Mouse (Mus musculus) cerebellum, adult 9-11 months (tissue): Measurements from ENCODE around the gene Grik3.

Experiments used
- DNase-seq: peaks from one replicate; pipeline ENCODE4 v3.0.0; 2022

The Grik3 gene

GRCm38 (mm10) chr4:125656031-125656430 lies 165.5 kb downstream of the Grik3 start:
- DNase-seq: no peak

DNA sequence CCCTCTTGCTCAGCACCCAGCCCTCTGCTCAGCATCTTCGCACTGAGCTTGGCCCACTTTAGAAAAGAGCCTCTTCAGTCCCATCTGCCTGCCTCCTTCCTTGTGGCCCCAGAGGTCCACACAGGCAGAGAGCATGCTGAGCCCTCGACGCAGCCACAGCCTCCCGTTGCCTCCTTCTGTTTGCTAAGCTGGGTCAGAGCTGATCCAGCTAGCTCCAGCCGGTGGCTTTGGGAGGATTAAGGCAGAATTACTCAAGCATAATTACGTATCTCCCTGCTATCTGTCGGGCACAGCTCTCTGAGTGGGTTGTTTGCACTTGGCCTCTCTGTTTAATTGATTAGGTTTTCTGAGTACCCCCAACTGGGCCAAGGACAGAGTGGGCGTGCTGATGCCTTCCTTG lies 167.9 kb downstream of the Grik3 start:
- no peak for DNase-seq

GRCm38 (mm10) chr4:125661982-125662381 lies 171.5 kb downstream of the Grik3 start:
- no peak for DNase-seq

GRCm38 (mm10) chr4:125663262-125663661 lies 172.8 kb downstream of the Grik3 start:
- DNase-seq: no peak

- DNase-seq: no peak
Measured at GRCm38 (mm10) chr4:125665955-125666354, 175.5 kb downstream of the Grik3 start.

DNA sequence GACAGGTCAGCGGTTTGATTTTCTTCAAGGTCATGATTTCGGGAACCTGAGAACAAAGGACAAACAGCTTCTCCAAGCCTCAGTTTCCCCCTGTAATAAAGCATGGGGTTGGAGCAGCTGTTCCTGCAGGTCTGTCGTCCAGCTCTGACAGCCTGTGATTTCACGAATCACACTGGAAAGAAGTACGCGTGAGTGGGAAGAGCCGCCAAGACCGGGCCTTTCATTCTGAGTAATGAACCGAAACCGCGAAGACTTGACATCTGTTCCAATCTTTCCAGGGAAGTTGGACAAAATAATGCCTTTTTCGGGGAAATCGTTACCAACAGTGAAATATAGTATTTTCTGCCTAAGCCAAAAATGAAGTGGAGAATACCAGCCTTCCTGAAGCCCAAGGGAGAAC lies 191.5 kb downstream of the Grik3 start:
- no peak for DNase-seq

- no peak for DNase-seq
Measured at GRCm38 (mm10) chr4:125687078-125687477, 196.6 kb downstream of the Grik3 start.

DNA sequence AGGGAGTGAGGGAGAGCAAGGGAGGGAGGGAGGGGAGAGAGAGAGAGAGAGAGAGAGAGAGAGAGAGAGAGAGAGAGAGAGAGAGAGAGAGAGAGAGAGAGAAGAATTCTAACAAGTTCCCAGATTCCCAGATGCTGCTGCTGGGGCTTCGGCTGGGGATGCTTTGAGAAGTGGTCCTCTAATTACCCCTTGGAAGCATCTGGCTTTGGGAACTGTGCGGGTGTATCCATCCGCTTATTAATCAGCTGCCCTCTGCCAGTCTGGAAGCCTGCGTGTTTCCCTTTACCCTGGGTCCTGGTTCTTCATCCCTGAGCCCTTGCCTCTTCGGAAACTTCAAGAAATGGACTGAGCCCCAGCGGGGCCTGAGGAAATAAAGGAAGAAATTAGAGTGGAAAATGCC lies 204.9 kb downstream of the Grik3 start:
- DNase-seq: no peak

- no peak for DNase-seq
Measured at GRCm38 (mm10) chr4:125696182-125696939, 205.9 kb downstream of the Grik3 start.

DNA sequence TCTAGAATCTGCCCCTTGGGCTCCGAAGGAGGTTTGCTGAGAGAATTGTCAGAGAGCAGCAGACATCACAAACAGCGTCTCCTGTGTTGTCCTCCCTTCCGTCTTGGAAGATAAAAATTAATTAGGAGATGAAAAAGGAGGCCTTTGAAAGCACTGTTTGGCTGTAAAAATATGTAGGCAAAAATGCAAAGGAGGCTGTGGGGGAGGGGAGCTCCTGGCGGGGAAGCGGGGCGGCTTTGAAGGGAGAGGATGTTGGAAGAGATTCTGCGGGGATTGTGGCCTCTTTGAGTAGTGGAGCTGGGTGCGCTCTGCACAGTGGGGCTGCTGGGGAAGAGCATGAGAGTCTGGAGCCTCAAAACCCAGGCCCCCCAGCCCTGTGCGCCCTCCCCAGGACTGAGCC lies 207.1 kb downstream of the Grik3 start:
- DNase-seq: no peak

DNA sequence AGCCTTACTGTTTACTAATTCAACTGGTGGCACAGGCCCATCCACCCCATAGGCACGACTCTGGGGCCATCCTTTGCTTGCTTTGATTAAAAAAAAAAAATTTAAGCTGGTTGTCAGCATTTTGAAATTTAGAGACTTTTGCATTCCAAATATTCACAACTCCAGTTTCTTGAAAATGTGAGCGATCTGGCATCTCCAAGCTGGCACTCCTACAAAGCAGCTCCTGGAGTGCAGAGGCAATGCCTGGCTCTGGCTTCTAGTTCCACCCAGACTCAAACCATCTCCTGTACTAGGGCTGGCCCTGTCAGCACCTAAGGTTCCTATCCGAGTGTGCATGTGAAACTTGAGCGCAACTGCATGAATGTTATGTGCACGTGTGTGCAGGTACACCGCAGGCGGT lies 208.6 kb downstream of the Grik3 start:
- DNase-seq: no peak

DNA sequence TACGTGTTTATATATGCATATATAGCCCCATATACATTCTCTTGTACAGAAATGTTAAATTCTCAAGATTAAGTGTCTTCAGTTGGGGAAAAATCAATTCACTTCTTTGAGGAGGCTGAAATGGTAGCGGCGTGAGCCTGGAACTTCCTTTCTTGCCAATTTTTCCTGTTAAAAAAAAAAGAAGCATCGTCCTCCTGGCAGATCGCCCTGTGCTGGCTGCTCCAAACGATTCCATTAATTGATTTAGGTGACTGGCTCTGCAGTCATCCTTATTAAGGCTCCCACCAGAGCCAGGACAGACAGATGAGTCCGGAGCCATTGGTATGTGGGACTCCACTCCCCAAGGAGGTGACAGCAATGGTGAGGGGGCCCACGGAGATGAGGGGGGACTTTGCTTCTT lies 209.8 kb downstream of the Grik3 start:
- no peak for DNase-seq

- DNase-seq: peak; percentile 72
Measured at GRCm38 (mm10) chr4:125702607-125703309, 212.3 kb downstream of the Grik3 start.

- DNase-seq: peak; percentile 20
Measured at GRCm38 (mm10) chr4:125703310-125703690, 212.8 kb downstream of the Grik3 start.

DNA sequence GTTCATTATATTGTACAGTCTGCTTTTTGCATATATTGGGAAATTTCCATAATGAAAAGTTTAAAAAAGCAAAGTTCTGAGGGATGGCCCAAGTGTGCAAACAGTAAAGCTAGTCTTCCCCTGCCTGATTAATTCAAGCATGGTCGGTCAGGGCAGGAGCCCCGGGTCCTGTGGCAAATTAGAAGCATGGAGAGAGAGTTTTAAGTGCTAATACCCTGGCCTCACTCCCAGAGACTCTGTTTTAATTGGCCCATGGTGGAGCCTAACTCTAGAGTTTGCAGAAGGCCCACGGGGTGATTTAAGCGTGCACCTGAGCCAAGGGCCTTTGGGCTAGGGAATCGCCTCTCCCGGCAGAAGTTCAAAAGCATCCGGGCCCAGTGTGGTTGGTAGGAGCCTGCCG lies 215.2 kb downstream of the Grik3 start:
- no peak for DNase-seq

DNA sequence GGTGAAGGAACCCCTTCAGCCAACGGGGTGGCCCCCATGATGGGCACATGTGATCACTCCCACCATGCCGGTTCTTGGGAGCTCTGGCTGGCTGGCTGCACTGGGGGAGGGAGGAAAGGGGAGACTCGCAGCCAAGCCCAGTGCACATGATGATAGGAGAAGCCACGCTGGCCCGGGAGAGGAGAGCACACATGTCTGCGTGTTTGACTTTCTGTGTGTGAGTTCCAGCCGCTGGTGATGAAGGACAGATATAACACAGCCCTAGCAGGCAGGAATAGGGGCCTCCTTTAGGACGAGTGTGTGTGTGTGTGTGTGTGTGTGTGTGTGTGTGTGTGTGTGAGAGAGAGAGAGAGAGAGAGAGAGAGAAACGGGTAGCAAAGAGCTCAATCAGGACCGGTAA lies 219.2 kb downstream of the Grik3 start:
- no peak for DNase-seq

DNA sequence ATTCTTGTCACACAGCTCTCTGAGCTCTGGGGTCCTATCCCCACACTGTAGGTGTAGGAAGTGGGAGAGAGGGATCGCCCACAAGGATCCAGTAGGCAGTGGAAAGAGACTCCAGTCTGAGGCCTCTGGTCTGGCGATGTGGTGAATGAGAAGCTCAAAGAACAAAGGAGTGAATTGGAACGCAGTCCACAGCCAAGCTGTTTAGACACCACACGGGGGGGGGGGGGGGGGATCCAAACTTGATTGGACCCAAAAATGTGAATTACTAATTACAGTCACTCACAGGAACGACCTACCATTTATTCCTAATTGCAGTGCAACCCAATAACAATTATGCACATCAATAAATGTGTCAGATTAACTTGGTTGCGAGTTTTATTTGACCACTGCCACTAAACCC lies 227.4 kb downstream of the Grik3 start:
- DNase-seq: no peak

DNA sequence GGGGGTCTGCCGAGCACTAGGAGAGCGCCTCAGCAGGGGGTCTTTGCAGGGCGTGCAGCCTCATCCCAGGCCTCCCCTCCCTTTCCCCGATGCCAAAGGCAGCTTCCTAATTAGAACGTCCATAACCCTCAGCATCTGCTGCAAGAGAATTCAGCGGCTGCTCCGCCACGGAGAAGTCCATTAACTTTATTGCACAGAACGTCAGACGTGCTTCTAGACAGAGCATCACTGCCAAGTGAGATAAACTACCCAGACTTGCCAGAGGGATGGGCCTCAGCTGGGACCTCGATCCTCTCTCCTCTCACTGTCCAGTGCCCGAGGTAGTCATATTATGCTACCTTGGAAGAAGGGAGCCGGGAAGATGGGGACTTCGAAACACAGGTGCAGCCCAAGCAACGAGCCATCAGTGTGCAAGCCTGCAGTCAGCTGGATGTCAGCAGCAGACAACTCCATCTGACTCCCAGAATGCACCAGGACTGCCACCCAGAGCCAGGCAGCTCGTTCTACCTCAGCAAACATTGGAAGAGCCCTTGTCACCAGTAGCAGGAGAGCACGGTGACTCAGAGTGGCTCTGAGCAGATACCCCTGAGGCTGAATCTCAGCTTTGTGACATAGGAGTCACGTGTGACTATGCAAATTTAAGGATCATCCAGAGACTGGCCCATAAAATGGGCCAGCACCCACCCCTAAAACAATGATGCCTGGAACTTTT lies 228.1 kb downstream of the Grik3 start:
- DNase-seq: no peak

DNA sequence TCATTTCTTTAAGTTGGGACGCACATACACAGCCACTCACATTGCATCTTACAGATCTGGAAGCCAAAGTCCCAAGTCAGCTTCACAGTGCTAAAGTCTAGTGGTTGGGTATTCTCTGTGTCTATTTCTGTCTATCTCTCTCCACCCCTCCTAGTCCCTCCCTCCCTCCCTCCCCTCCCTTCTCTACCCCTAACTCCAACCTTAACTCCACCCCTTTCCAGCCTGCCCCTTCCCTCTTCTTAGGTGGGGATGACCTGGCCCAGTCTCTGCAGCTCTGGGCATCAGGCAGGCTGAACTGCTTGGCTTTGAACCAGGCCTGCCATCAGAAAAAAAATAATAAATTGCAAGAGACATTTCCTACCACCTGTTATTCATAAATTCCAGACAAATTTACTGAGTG lies 235.7 kb downstream of the Grik3 start:
- no peak for DNase-seq

DNA sequence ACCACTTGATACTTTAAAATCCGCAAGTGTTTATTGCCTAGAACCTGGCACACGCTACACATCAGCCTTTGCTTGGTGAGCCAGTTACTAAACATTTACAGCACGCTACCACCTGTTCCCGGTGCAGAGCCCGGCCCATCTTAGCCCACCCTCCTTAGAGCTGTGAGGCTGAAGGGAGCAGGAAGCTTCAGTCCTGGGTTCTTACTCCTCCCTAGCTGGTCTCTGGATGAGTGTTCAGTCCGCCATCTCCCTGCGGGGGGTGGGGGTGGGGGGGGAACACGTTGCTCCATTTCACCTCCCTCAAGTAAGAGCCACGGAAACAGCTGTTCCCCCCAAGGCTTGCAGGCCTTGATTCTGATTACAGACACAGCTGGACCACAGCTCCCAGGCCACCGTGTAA lies 236.5 kb downstream of the Grik3 start:
- DNase-seq: no peak

GRCm38 (mm10) chr4:125727626-125728025 lies 237.1 kb downstream of the Grik3 start:
- no peak for DNase-seq

DNA sequence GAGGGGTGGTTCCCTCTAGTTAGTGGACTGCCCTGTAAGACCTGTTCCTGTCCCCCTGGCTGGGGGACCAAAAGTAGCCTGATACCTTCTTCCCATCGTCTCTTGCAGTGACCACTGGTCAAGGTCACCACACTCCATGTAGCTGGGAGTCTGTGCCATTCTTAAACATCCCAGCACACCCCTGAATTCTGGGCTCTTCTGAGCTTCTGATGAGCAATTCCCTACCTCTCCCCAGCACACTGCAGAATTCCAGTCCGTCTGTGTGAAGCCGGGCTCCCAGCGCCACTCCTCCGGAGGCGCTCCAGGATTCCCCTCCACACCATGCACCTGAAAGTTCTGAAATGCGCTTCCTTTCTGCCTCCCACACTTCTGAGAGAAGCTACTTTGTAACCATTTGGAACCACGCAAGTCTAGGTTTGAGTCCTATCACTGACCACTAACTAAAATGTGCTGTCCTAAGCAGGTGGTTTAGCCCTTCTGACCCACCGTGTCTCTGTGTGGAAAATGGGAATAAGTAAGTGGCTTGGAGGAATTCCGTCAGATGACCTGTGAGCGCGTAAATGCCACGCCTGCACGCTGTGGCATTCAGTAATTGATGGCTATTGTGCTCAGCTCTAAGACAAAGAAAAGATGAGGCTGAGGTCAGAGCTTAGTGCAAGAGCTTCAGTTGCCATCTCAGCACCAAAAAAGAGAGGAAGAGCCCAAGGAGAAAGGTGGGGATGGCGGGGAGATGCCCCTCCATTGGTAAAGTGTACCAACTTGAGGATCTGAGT lies 237.8 kb downstream of the Grik3 start:
- DNase-seq: no peak
